Mouse (Mus musculus) left cerebral cortex, postnatal 25 days (tissue): ENCODE results near the gene Rhobtb3. TPM values are rescaled to one million over a fixed set of nuclear protein-coding genes. Genes with fewer than 3 reads are reported as not detected.

Source experiments
- DNase-seq, 2 experiments: peaks; one replicate each; pipeline ENCODE4 v3.0.0; 2022; ENCODE audit warnings: low spot score in 2 of 2, mixed read lengths in 1 of 2
- intact Hi-C: fragments of 180-260 bp; cut with DNase I; formaldehyde crosslinking; loops from one replicate; pipeline ENCODE4 v1.15.1; 2025
- total RNA-seq, 2 experiments: library from RNA; stranded (reverse); gene quantifications; 2 replicates each; pipeline ENCODE4 v1.2.3; 2021

Rhobtb3 gene
- total RNA-seq, 2 experiments from 2014 or later, result 13.6 to 17.6 TPM

DNA sequence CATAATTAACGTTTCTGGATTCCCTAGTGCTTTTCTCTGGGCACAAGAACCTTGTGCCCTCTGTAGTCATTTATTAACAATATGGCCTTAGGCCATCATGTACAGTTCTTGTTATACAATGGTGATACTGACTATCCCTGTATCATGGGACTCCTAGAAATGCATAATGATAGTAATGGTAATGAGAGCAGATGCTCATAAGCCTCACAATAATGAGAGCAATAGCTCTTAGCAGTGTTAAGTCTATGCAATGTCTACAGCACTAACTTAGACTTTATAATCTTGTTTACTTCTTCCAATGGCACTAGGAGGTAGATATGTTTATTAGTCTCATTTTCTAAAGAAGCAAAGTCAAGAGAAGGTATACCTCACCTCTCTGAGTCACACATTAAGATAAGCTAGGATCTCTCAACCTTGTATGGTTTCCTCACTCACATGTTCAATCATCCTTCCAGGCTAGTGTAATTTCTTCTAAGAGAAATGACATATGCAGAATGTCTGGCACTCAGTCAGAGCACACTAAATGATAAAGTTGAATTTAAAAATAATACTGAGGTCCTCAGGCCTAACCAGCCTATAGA lies 84.4 kb downstream of the Rhobtb3 start:
- intact Hi-C loops, result no loop called here
- DNase-seq, result no peak

DNA sequence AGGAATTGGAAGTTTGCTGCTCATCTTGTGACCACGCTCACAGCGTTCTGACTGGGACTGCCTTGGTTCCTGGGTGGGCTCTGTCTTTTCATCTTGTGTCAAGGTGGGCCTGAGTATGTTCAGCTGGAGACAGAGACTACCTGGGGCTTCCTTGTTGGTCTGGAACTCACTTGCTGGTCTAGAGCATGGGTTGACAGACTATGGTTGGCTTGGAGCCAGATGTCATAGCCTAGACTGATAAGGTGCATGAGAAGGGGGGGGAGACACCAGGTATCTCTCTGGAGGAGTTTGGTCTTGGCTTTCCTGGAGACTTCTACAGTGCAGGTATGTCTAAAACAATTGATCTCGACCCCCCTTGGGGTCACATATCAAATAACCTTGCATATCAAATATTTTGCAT lies 90.6 kb downstream of the Rhobtb3 start:
- intact Hi-C loops, result no loop called here
- no peak for DNase-seq

DNA sequence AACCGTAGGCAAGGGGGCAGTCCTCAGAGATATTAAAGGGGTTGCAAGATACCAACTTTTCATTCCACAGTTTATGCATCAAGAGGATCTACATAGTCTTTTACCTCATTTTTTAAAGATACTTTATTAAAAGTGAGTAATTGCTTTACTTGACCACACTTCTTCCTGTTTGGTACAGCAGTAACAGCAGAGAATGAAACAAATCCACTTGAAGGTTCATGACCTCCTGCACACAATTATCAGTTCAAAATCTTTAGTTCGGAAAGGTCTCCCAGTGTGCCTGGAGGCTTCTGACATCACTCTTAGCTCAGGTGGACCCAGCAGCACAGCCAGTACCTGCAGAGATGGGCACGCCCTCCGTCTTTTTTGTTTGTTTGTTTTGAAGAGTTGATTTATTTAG lies 91.7 kb downstream of the Rhobtb3 start:
- no peak for DNase-seq
- intact Hi-C loops, result no loop called here

DNA sequence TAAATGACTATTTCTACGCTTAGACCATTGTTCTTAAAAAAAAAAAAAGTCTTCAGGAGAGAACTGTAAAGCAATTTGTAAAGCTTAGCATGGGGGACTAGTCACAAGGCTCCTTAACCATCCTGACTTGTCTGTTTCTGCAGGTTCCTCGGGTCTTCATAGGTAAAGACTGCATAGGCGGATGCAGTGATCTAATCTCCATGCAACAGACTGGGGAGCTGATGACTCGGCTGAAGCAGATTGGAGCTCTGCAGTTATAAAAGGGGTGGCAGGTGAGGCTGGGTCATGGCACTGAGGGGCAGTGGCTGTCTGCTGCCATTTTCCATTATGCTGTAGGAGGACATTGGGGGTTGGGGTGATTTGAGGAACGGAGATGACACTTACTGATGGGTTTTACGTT lies 96.7 kb downstream of the Rhobtb3 start:
- intact Hi-C loops, result no loop called here
- DNase-seq, result no peak

DNA sequence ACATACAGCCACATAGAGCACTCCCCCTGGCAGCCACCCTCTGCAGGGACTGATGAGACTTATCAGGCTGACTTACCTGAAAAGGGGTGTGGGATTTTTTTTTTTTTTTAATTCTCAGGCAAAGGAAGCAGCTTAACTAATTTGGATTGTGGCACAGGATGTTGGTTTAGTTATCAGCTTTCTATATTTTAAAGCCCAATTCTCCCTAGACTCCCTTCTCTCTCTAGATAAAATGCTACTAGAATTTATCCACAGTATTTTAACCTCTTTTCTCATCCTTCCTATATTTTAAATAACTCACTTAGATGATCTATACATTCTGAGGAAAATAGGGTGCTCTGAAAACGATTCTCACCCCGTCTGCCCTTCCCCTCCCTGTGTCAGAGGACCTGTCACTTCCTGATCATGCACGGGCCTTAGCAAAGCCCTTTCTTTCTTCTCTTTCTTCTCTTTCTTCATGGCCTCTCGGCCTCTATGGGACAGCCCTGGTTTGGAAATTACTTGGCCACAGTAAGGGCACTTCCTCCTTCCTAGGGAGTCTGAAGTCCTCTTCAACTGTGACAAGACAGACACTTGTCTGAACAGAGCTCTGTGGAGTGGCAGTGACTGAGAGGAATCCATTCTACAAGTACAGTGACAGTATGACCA lies 98.1 kb downstream of the Rhobtb3 start:
- DNase-seq, result no peak
- intact Hi-C loops, result no loop called here

DNA sequence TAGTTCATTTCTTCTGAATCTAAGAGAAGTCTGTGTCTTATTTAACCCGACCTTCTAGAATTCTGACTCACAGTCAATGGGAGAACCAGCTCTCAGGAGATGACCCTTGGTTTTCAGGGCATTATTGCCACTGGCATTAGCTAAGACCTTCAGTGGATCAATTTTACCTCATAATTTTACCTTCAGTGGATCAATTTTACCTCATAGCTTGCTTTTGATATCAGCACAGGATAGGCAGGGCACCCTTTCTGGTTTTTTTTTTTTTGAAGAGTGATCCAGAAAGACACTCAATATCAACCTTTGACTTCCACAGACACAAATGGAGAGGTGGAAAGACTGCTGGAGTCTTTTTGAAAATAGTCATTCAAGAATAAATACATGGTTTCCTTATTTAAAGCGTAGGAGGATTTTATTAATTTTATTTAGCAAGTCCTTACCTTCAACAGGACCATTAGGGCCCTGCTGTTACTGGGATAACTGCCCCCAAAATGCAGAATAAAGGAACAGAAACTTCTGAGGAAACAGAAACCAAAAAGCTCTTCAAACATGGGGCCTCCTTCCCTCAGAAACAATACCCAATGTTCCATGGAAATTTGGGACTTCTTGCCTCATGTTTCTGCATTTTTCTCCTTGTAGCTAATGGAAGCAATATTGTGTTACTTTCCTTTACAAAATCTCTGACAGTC lies 98.7 kb downstream of the Rhobtb3 start:
- intact Hi-C loops, result loop anchor here (5.0 kb wide), 2 partner anchors 32 to 1453 kb away; partner anchors contain the start of gene Zfp72
- no peak for DNase-seq

DNA sequence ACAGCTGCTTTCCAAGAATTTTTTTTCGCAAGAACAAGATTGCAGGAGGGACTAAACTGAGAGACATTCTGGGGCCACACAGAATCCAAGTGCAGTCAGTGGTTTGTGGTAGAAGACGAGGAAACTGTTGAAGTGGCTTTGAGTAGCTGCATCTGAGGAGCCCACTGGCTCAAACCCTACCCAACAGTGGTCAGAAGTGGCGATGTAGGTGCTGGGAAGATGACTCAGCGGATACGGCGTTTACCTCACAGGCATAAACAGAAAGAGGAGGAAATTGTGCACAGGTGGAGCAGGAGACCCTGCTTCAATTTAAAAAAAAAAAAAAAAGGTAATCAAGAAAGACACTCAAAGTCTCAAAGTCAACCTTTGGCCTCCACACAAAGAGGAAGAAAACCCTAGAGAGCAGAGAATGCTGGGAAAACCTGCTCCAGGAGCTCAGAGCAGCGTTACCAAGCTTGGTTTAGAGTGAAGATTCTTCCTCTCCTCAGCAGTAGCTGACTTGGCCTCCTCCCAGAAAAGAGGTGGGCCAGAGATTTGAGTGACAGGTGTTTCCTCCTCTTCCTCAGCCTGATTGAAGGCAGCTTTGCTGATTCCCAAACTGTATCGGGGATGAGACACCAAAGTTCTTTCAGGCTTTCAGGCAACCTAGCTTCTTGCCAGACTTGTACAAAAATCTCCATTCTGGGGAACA lies 99.6 kb downstream of the Rhobtb3 start:
- intact Hi-C loops, result loop anchor here (5.0 kb wide), 2 partner anchors 33 to 1452 kb away; partner anchors contain the start of gene Zfp72

DNA sequence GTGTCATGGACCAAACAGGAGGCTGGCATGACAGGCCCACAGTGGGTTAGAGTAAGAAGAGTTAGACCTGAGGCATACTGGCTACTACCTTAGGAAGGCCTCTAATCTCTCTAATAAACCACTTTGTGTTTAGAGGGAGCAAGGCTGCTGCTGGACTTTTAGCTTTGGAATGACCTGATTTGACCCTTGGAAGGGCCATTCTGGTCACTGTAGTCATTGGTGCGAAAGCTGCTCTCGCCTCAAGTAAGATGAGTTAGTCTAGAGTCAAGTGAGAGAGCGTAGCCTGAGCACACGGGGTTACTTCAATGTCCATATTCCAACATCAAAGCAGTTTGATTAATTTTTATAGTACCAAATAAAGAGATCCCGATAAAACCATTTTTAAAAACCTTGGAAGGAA lies 100.4 kb downstream of the Rhobtb3 start:
- intact Hi-C loops, result loop anchor here (5.0 kb wide), 2 partner anchors 34 to 1451 kb away; partner anchors contain the start of gene Zfp72
- no peak for DNase-seq

More for the DNA sequence above, 99.6 kb downstream of the Rhobtb3 start:
- DNase-seq, result no peak

DNA sequence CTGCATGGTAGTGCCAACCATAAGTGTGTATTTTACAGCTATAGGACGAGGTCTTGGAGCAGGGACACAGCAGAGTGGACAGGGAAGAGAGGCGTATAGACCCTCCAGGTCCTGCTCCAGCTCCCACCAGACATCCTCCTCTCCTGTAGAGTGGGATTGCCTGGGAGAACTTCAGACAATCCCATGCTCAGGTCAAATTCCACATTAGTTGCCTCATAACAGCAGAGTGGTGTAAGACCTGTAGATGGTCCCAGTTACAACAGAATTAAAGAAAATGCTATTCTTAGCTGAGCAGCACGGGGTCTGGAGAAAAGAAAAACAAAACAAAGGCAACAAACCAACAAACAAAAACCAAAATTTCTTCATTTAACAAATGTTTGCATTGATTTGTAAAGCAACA lies 101.8 kb downstream of the Rhobtb3 start:
- DNase-seq, result no peak
- intact Hi-C loops, result loop anchor here (5.0 kb wide), 2 partner anchors 35 to 1450 kb away; partner anchors contain the start of gene Zfp72

DNA sequence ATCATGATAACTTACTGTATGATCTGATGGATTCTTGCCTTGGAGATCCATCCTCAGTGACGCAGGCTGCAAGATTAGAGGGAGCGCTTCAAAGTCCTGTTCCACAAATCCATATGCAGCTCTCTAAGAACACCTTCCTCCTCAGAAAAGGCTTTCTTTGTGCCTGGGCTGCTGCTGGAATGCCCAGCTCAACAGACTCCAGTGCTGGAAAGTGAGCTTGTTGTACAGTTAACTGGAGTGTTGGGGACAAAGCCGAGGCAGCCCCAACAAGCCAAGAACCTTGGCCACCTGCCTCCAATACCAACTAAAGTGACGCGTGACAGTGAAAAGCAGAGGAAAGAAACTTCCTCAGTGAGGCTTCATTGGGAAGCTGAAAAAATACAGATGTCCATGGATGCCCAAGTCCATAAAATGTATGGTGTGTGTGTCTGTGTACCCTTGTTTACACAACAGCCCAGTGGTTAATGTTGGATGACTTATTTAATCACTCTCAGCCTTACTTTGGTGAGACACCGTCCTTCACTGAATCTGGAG lies 102.9 kb downstream of the Rhobtb3 start:
- DNase-seq, result peak; percentile 18 to 40
- intact Hi-C loops, result loop anchor here (5.0 kb wide), 2 partner anchors 36 to 1449 kb away; partner anchors contain the start of gene Zfp72

DNA sequence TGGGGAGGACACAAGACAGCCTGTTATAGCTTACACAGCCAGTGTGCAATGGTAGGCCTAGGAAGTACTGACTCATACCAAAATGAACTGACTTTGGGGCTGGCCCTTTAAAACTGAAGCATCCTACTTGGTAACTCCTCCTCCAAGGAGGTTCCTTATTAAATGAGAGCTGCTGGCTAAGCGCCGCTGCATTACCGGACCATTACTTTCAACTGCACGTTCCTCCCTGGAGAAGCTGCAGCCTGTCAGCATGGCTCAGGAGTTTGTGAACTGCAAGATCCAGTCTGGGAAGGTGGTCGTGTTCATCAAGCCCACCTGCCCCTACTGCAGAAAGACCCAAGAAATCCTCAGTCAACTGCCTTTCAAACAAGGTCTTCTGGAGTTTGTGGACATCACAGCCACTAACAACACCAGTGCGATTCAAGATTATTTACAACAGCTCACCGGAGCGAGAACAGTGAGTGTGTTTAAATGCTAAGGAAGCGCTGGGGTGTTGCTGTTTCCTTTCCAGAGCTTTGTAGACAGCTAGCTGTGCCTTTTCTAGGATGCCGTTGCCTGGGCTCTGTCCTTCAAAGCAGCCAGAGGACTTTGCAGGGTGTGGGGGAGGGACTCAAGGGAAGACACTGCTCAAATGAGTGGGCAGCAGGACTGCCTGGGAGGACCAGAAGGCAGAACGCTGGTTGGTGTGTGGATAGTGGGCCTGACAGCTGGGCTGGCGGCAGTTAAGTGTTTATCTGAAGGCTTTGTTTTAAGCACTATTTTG lies 103.8 kb downstream of the Rhobtb3 start, which contains the start of gene Glrx:
Gene Glrx, plus strand, starts transcription at position 150 of the 763 bp plus-strand sequence.
- DNase-seq, result peak; percentile 85 to 93
- intact Hi-C loops, result loop anchor here (5.0 kb wide), 2 partner anchors 37 to 1448 kb away; partner anchors contain the start of gene Zfp72

DNA sequence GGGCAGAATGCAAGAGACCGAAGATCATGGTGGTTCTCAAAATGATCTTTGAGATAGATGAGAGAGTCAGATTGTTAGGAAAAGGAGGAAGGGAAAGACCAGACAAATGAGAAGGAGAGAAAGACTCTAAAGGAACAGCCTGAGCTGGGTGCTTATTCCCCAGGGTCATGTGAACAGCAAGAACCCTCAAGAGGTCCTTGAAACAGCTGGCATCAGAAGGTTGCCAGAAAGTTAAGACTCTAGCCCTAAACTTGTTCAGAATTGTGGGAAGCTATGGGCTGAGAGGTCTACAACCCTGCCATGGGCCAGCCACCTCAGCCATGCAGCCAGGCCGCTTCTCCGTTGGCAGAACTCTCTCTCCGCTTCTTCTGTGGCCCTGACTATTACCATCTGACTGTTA lies 105.2 kb downstream of the Rhobtb3 start:
- intact Hi-C loops, result no loop called here
- DNase-seq, result no peak

DNA sequence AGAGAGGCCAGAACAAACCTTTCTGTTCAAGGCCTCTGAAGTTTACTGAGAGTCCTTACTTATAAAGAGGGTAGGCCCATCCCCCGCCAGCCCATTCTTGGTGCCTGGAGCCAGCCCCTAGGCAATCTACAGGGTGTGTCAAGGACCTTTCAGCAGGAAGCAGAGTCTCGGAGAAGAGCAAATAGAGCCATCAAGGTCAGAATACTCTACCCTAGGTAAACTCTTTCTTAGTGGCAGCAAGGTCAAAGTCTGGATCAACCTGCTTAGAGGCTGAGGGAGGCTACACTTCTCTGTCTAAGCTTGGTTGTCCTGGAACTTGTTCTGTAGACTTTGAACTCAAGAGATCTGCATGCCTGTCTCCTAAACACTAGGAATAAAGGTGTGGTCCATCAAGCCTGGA lies 108.3 kb downstream of the Rhobtb3 start:
- intact Hi-C loops, result no loop called here

DNA sequence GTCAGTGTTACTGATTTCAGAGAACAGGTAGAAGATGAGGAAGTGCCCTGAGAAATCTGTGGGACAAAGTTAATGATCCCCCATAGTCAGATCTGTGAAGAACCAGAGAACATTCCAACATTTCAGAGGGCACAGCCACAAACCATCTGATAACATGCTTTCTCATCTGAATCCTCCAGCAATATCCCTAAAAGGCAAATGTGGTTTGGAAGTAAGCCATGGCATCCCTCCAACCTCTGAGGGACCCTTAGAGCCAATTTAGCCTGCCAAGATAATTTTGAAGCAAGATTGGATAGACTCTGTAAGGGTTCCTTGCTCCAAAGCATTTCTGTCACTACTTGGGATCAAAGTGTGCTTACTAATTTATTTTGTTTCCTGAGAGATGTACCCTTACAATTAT lies 110.2 kb downstream of the Rhobtb3 start:
- DNase-seq, result no peak
- intact Hi-C loops, result no loop called here

More for the DNA sequence above, 108.3 kb downstream of the Rhobtb3 start:
- DNase-seq, result no peak

DNA sequence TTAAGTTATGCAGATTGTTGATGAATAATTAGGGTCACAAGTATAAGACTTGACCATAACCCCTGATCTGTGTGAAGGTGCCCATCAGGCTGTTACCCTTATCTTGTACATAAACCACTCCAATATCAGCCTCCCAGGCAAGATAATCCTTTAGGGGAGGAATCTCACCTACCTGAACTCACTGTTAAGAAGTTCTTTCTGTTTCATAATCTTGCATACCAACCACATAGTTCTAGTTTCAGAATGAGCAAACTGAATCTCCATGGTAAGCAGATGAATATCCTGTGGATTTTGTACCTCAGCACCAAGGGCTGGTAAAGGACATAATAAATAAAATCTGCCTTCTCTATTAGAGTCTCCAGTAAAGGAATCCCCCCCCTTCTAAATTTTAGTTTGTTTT lies 111.0 kb downstream of the Rhobtb3 start:
- DNase-seq, result no peak
- intact Hi-C loops, result no loop called here

DNA sequence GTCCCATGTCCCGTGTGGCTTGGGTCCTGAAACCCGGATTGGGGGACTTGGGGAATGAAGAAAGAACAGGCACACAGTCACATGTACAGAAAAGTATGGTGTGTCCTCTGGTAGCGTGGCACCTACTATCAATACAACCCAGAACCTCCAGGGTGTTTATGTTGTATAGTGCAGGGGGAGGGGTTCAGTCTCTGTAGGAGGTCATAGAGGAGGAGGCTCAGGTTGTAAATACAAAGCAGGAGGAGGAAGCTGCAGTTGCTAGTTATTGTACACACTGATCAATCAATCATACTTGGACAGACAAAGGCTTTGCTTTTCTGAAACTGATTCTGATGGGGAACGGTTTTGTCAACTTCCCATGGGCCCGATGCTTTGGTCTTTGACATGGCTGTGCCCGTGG lies 112.0 kb downstream of the Rhobtb3 start:
- intact Hi-C loops, result no loop called here
- no peak for DNase-seq

DNA sequence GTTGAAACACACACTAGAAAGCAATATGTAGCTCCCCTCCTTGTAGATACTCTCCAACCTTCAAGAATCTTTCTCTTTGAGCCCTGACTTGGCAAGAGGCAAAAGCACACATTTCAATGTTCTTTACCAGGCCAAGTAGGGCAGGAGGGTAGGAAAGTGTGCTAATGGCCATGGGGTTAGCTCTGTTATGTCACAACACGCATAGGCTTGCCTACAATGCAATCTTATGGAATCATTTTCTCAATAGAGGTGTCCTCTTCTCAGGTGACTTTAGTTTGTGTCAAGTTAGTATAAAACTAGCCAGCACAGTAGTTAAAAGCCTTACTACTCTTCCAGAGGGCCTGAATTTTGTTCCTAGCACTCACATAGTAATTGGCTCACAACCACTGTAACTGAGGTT lies 113.0 kb downstream of the Rhobtb3 start:
- no peak for DNase-seq
- intact Hi-C loops, result no loop called here

DNA sequence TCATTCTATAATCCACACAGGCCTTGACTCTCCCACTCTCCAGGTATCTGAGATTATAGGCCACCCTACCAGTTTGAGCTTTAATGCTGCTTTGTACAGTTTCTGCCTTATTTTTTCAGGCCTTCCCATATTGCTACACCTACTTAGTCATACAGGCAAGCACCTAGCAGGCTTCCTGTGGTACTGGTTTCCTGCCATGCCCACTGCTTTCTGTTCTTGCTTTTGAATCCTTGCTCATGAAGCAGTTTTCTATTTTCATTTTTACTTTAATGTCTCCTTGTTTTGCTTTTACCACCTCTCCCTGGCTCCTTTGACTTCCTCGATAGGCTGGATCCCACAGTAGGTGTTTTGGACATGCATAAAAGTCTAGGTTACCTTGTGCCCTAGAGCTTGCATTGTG lies 118.3 kb downstream of the Rhobtb3 start:
- intact Hi-C loops, result loop anchor here (10.0 kb wide), 1 partner anchor 961 kb away; no protein-coding TSS in a partner anchor
- no peak for DNase-seq
